Mouse (Mus musculus): ENCODE data around the gene Aaas. TPM values are rescaled to one million over a fixed set of nuclear protein-coding genes. Genes with fewer than 3 reads are reported as not detected.
A peak's percentile ranks its signal among the peaks of the same experiment; 100 is the strongest.
"Not testable (repeated sequence)": the region's sequence is repeated elsewhere in the genome, so short reads cannot be mapped to it uniquely, and the experiment has no call there.

Aaas gene
- polyA plus RNA-seq, 1 experiment from 2014 or later = 61.9 TPM

DNA sequence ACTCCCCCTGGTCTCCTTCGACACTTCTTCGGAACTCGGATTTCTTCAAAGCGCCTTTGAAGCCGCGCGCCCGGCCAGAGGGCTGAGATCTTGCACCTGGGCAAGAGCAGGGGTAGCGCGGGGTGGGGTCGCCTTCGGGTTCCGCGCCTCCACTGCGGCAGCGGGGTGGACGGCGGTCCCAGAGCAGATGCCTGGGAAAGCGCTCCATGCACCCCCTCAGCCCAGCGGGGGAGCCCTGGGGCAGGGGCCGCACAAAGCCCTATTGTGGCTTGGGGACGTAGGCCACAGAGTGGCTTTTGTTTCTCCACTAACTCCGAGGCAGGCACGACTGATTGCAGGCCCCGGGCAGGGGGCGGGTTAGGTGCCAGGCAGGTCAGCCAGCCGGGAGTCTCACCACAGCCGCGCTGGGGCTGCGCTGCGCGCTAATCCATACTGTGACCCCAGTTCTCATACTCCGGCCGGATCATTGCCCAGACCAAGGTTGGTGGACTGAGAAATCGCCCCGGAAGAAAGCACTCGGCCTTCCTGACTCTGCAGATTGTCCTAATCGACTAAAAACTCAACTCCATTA is 5.4 kb upstream of the Aaas start:
- H3K4me3 ChIP-seq (replicated peaks) = peak overlapping the region; percentile 54
- 2% methylated on average over 38 of the region's 38 CpGs for WGBS (ENCODE audit: insufficient replicate concordance)

DNA sequence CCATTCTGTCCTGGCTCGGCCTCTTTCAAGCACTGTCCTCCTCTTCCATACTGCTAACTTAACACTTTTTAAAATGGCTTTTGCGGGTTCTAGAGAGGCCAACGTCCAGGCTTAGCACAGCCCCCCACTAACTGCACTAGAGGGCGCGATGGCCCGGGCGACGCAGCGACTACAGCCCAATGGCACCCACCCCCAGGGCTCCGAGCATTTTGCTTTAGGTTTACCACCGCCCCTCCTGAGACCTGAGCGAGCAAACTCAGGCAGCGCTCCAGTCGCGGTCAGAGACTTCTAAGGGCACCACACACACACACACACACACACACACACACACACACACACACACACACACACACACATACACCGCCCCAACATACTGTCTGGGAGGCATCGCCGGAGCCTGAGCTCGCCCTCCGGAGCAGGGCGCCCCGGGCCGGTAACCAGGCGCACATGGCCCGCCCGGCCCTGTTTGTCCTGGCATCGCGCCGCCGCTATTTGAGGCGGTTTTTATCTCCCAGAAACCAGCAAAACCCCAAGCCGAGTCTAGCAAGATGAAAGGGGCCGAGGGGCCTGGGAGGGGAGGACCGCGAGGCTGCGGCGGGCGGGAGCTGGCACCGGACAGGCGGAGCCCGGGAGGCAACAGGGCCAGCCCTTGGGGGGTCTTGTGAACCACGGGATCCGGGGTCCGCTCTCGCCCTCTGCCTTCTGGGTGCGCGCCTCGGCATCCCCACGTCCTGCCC is 4.7 kb upstream of the Aaas start:
- peak overlapping the region; percentile 72 for H3K4me2 ChIP-seq
- no peak overlapping the region for H3K27ac ChIP-seq
- peaks cover 67% of the 10 kb centered on the region for H3K27me3 ChIP-seq
- H3K4me3 ChIP-seq (replicated peaks) = peak overlapping the region; percentile 54
- DNase-seq = no peak
- H3K4me1 ChIP-seq (replicated peaks) = peaks cover 31% of the 10 kb centered on the region
- peak overlapping the region; percentile 59 for H3K9ac ChIP-seq
- no peaks in the 10 kb centered on the region for H3K9me3 ChIP-seq (replicated peaks)
- H3K36me3 ChIP-seq = no peaks in the 10 kb centered on the region
- 1% methylated on average over 48 of the region's 49 CpGs for WGBS (ENCODE audit: insufficient replicate concordance)
- ATAC-seq (ENCODE audit: low read depth) = peak; percentile 19; the same call in 1 of the 2 replicates

More for the DNA sequence above, 5.4 kb upstream of the Aaas start:
- Histone ChIP-seq H3K4me1 (replicated peaks) (peaks cover 30% of the 10 kb centered on the region), H3K36me3 (no peaks in the 10 kb centered on the region), H3K27ac (no peak overlapping the region), H3K9me3 (replicated peaks) (no peaks in the 10 kb centered on the region), H3K4me2 (peak overlapping the region; percentile 72), H3K27me3 (peaks cover 72% of the 10 kb centered on the region), H3K9ac (peak overlapping the region; percentile 59)
- DNase-seq = no peak
- ATAC-seq (ENCODE audit: low read depth) = 0 out of 2 replicates have a peak, but pooled peaks have one; percentile 8

GRCm38 (mm10) chr15:102353986-102354385 is 3.4 kb upstream of the Aaas start:
- Histone ChIP-seq H3K4me2 (no peak overlapping the region), H3K36me3 (no peaks in the 10 kb centered on the region), H3K27ac (no peak overlapping the region), H3K9me3 (replicated peaks) (no peaks in the 10 kb centered on the region), H3K4me1 (replicated peaks) (peaks cover 42% of the 10 kb centered on the region), H3K4me3 (replicated peaks) (no peak overlapping the region), H3K27me3 (peaks cover 54% of the 10 kb centered on the region), H3K9ac (no peak overlapping the region)
- 66% methylated on average over 2 of the region's 2 CpGs for WGBS (ENCODE audit: insufficient replicate concordance)
- DNase-seq (no peak), ATAC-seq (ENCODE audit: low read depth) (no peak)

- H3K36me3 ChIP-seq = peaks cover 4% of the 10 kb centered on the region
- H3K9ac ChIP-seq = no peak overlapping the region
- no peak for ATAC-seq (ENCODE audit: low read depth)
- no peak overlapping the region for H3K4me3 ChIP-seq (replicated peaks)
- H3K27me3 ChIP-seq = peaks cover 35% of the 10 kb centered on the region
- WGBS (ENCODE audit: insufficient replicate concordance) = 40% methylated on average over 2 of the region's 2 CpGs
- no peaks in the 10 kb centered on the region for H3K9me3 ChIP-seq (replicated peaks)
- H3K4me1 ChIP-seq (replicated peaks) = peaks cover 36% of the 10 kb centered on the region
- H3K4me2 ChIP-seq = no peak overlapping the region
- no peak overlapping the region for H3K27ac ChIP-seq
- DNase-seq = no peak
These were observed 1.6 kb upstream of the Aaas start for GRCm38 (mm10) chr15:102352177-102352576.

GRCm38 (mm10) chr15:102350942-102351291 is 346 bp upstream of the Aaas start:
- peaks cover 17% of the 10 kb centered on the region for H3K36me3 ChIP-seq
- H3K4me2 ChIP-seq = peak overlapping the region; percentile 88
- DNase-seq (no peak), ATAC-seq (ENCODE audit: low read depth) (peak; percentile 41)
- H3K4me1 ChIP-seq (replicated peaks) = peaks cover 31% of the 10 kb centered on the region
- H3K27me3 ChIP-seq = peaks cover 23% of the 10 kb centered on the region
- peak overlapping the region; percentile 82; the same call in 1 of the 2 replicates for H3K27ac ChIP-seq
- H3K9me3 ChIP-seq (replicated peaks) = no peaks in the 10 kb centered on the region
- peak overlapping the region; percentile 92 for H3K9ac ChIP-seq
- 6% methylated on average over 11 of the region's 11 CpGs for WGBS (ENCODE audit: insufficient replicate concordance)
- peak overlapping the region; percentile 89 for H3K4me3 ChIP-seq (replicated peaks)

- H3K36me3 ChIP-seq = peaks cover 44% of the 10 kb centered on the region
These were observed 4.1 kb downstream of the Aaas start for GRCm38 (mm10) chr15:102346444-102346843.

GRCm38 (mm10) chr15:102344490-102344889 is 6.1 kb downstream of the Aaas start:
- Histone ChIP-seq H3K9me3 (replicated peaks) (no peaks in the 10 kb centered on the region), H3K27ac (no peak overlapping the region), H3K9ac (no peak overlapping the region), H3K4me3 (replicated peaks) (no peak overlapping the region), H3K27me3 (no peaks in the 10 kb centered on the region), H3K4me2 (no peak overlapping the region), H3K36me3 (peaks cover 56% of the 10 kb centered on the region), H3K4me1 (replicated peaks) (peaks cover 8% of the 10 kb centered on the region)
- WGBS (ENCODE audit: insufficient replicate concordance) = 88% methylated on average over 3 of the region's 3 CpGs
- ATAC-seq (ENCODE audit: low read depth) (no peak), DNase-seq (no peak)

More at GRCm38 (mm10) chr15:102346444-102346843, 4.1 kb downstream of the Aaas start:
- ATAC-seq (ENCODE audit: low read depth) (no peak), DNase-seq (no peak)
- H3K4me3 ChIP-seq (replicated peaks) = no peak overlapping the region
- no peak overlapping the region for H3K9ac ChIP-seq
- WGBS (ENCODE audit: insufficient replicate concordance) = 68% methylated on average over 4 of the region's 4 CpGs
- H3K27ac ChIP-seq = no peak overlapping the region
- no peaks in the 10 kb centered on the region for H3K9me3 ChIP-seq (replicated peaks)
- no peaks in the 10 kb centered on the region for H3K27me3 ChIP-seq
- peaks cover 19% of the 10 kb centered on the region for H3K4me1 ChIP-seq (replicated peaks)
- H3K4me2 ChIP-seq = no peak overlapping the region

- no peak overlapping the region for H3K27ac ChIP-seq
- H3K4me3 ChIP-seq (replicated peaks) = no peak overlapping the region
- H3K36me3 ChIP-seq = peaks cover 75% of the 10 kb centered on the region
- DNase-seq (no peak), ATAC-seq (ENCODE audit: low read depth) (no peak)
- 9% methylated on average over 1 of the region's 1 CpGs for WGBS (ENCODE audit: insufficient replicate concordance)
- no peaks in the 10 kb centered on the region for H3K9me3 ChIP-seq (replicated peaks)
- no peak overlapping the region for H3K4me2 ChIP-seq
- H3K27me3 ChIP-seq = no peaks in the 10 kb centered on the region
- no peaks in the 10 kb centered on the region; the same call in 1 of the 2 replicates for H3K4me1 ChIP-seq (replicated peaks)
- H3K9ac ChIP-seq = no peak overlapping the region
These were observed 9.0 kb downstream of the Aaas start for GRCm38 (mm10) chr15:102341580-102341979.

GRCm38 (mm10) chr15:102339612-102340011 is 11.0 kb downstream of the Aaas start:
- no peaks in the 10 kb centered on the region for H3K27me3 ChIP-seq
- H3K4me1 ChIP-seq (replicated peaks) = no peaks in the 10 kb centered on the region; the same call in 1 of the 2 replicates
- DNase-seq = no peak
- H3K9me3 ChIP-seq (replicated peaks) = no peaks in the 10 kb centered on the region
- no peak for ATAC-seq (ENCODE audit: low read depth)
- no peak overlapping the region for H3K4me3 ChIP-seq (replicated peaks)
- 71% methylated on average over 5 of the region's 5 CpGs for WGBS (ENCODE audit: insufficient replicate concordance)
- no peak overlapping the region for H3K9ac ChIP-seq
- H3K36me3 ChIP-seq = peaks cover 76% of the 10 kb centered on the region
- H3K4me2 ChIP-seq = no peak overlapping the region
- no peak overlapping the region for H3K27ac ChIP-seq

GRCm38 (mm10) chr15:102336946-102337345 is 13.6 kb downstream of the Aaas start:
- no peak overlapping the region for H3K4me2 ChIP-seq
- no peak overlapping the region for H3K27ac ChIP-seq
- H3K4me1 ChIP-seq (replicated peaks) = peaks cover 17% of the 10 kb centered on the region
- no peak overlapping the region for H3K4me3 ChIP-seq (replicated peaks)
- WGBS (ENCODE audit: insufficient replicate concordance) = 70% methylated on average over 4 of the region's 4 CpGs
- peaks cover 77% of the 10 kb centered on the region for H3K36me3 ChIP-seq
- ATAC-seq (ENCODE audit: low read depth) = no peak
- no peaks in the 10 kb centered on the region for H3K27me3 ChIP-seq
- H3K9me3 ChIP-seq (replicated peaks) = no peaks in the 10 kb centered on the region
- DNase-seq = no peak
- no peak overlapping the region for H3K9ac ChIP-seq

DNA sequence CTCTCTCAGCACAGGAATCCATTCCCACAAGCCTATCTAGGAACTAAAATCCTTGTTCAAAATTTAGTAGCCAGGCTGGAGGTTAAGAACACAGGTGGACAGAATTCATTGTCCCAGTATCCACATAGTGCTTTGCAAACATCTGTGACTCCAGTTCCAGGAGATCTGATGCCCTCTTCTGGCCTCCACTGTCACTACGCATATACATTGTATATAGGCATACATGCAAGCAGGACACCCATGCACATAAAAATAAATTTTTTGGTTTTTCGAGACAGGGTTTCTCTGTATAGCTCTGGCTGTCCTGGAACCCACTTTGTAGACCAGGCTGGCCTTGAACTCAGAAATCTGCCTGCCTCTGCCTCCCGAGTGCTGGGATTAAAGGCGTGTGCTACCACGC is 14.6 kb downstream of the Aaas start:
- not testable (repeated sequence) for H3K27me3 ChIP-seq; H3K9me3 ChIP-seq (replicated peaks); H3K9ac ChIP-seq; DNase-seq; H3K4me2 ChIP-seq; ATAC-seq (ENCODE audit: low read depth); H3K27ac ChIP-seq; H3K4me3 ChIP-seq (replicated peaks)
- Histone ChIP-seq H3K36me3 (peaks cover 77% of the 10 kb centered on the region), H3K4me1 (replicated peaks) (peaks cover 24% of the 10 kb centered on the region)
- WGBS (ENCODE audit: insufficient replicate concordance) = 80% methylated on average over 5 of the region's 5 CpGs
